Mouse (Mus musculus): ENCODE results near the gene Abcc3.
"Not testable (repeated sequence)": the region's sequence is repeated elsewhere in the genome, so short reads cannot be mapped to it uniquely, and the experiment has no call there.

The Abcc3 gene

GRCm38 (mm10) chr11:94402731-94403130 is 9.9 kb upstream of the Abcc3 start:
- DNase-seq (ENCODE audit: low read depth, low spot score) = no peak

- DNase-seq (ENCODE audit: low read depth, low spot score) = not testable (repeated sequence)
Measured at GRCm38 (mm10) chr11:94402029-94402428, 9.2 kb upstream of the Abcc3 start.

- DNase-seq (ENCODE audit: low read depth, low spot score) = no peak
Measured at GRCm38 (mm10) chr11:94400996-94401395, 8.2 kb upstream of the Abcc3 start.

GRCm38 (mm10) chr11:94394107-94394506 is 1.3 kb upstream of the Abcc3 start:
- DNase-seq (ENCODE audit: low read depth, low spot score) = no peak

GRCm38 (mm10) chr11:94393490-94393889 is 693 bp upstream of the Abcc3 start:
- not testable (repeated sequence) for DNase-seq (ENCODE audit: low read depth, low spot score)

- no peak for DNase-seq (ENCODE audit: low read depth, low spot score)
Measured at GRCm38 (mm10) chr11:94391661-94392060, 1.1 kb downstream of the Abcc3 start.

GRCm38 (mm10) chr11:94390825-94391224 is 2.0 kb downstream of the Abcc3 start:
- DNase-seq (ENCODE audit: low read depth, low spot score) = no peak

GRCm38 (mm10) chr11:94389724-94390396 is 2.9 kb downstream of the Abcc3 start:
- DNase-seq (ENCODE audit: low read depth, low spot score) = no peak

GRCm38 (mm10) chr11:94389021-94389420 is 3.8 kb downstream of the Abcc3 start:
- no peak for DNase-seq (ENCODE audit: low read depth, low spot score)

GRCm38 (mm10) chr11:94387756-94388155 is 5.0 kb downstream of the Abcc3 start:
- no peak for DNase-seq (ENCODE audit: low read depth, low spot score)

- no peak for DNase-seq (ENCODE audit: low read depth, low spot score)
Measured at GRCm38 (mm10) chr11:94385977-94386771, 6.6 kb downstream of the Abcc3 start.

GRCm38 (mm10) chr11:94379736-94380135 is 13.1 kb downstream of the Abcc3 start:
- no peak for DNase-seq (ENCODE audit: low read depth, low spot score)

GRCm38 (mm10) chr11:94379061-94379460 is 13.7 kb downstream of the Abcc3 start:
- DNase-seq (ENCODE audit: low read depth, low spot score) = no peak

- DNase-seq (ENCODE audit: low read depth, low spot score) = no peak
Measured at GRCm38 (mm10) chr11:94374276-94374948, 18.4 kb downstream of the Abcc3 start.

- no peak for DNase-seq (ENCODE audit: low read depth, low spot score)
Measured at GRCm38 (mm10) chr11:94370809-94371208, 22.0 kb downstream of the Abcc3 start.

- DNase-seq (ENCODE audit: low read depth, low spot score) = no peak
Measured at GRCm38 (mm10) chr11:94369981-94370380, 22.8 kb downstream of the Abcc3 start.

GRCm38 (mm10) chr11:94365340-94365739 is 27.5 kb downstream of the Abcc3 start:
- no peak for DNase-seq (ENCODE audit: low read depth, low spot score)

GRCm38 (mm10) chr11:94363690-94364089 is 29.1 kb downstream of the Abcc3 start:
- DNase-seq (ENCODE audit: low read depth, low spot score) = no peak

GRCm38 (mm10) chr11:94362101-94362500 is 30.7 kb downstream of the Abcc3 start:
- DNase-seq (ENCODE audit: low read depth, low spot score) = no peak

GRCm38 (mm10) chr11:94361166-94361870 is 31.5 kb downstream of the Abcc3 start:
- no peak for DNase-seq (ENCODE audit: low read depth, low spot score)

GRCm38 (mm10) chr11:94359168-94359567 is 33.6 kb downstream of the Abcc3 start:
- DNase-seq (ENCODE audit: low read depth, low spot score) = no peak

Data from brain, embryonic 18.5 days (tissue).